ENCODE assay signal across 8 mouse cellular contexts in the genomic region with DNA sequence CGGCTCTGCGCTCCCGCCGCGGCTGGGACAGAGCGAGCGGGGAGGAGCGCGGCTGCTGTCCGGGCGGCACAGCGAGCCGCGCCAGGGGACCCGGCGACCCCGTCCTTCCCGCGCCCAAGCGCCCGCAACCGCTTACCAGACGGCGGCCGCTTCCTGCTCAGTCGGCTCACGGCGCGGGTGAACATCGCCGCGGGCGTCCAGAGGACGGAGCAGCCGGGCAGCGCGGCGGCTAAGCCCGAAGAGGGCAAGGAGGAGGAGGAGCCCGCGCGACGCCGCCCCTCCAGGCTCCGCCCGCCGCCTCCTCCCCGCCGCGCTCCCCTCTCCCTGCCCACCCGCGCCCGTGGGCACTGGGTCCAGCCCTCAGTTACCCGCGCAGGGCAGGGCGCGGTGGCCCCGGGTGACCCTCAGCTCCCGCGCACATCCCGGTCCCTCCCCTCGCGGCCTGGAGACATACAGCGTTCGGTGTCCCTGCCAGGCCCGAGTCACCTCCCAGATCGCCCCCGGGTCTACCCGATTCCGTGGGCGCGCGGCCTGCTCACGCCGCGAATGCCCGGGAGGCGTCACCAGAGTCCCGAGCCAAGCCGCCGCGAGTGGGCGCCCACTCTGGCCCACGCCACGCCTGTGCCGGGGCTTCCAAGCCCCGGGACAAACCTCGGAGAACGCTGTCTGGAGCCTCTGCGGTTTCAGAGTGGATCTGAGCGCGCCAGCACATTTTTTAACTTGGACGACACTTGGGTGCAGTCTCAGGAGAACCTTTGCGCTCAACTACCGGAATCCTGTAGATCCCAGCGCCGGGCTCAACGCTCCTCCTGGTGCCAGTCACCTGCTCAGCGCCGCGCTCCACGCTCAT. TPM values are rescaled to one million over a fixed set of nuclear protein-coding genes. Genes with fewer than 3 reads are reported as not detected.
A peak's percentile ranks its signal among the peaks of the same experiment; 100 is the strongest.
DNase-seq lines count a peak whose midpoint lies in the region; ATAC-seq and TF ChIP-seq lines count a peak whose summit lies in the region.

A gene (minus strand): TSS at position 829 of the 850 bp plus-strand sequence.

- DNase-seq in left cerebral cortex, adult 18-20 months (ENCODE audit: low spot score in 2 of 2), result peak; percentile 28 to 62
- DNase-seq in left cerebral cortex, adult 11 months (ENCODE audit: low spot score), result no peak
- DNase-seq in heart, adult 8-10 months (ENCODE audit: low spot score), result peak; percentile 35
- peak; percentile 17 to 44 for DNase-seq in kidney, adult 8-10 months
- DNase-seq in liver, result peak; percentile 79
- peak; percentile 41 for DNase-seq in midbrain, postnatal 0 days (ENCODE audit: low spot score)
- DNase-seq in spleen, postnatal 36 days (ENCODE audit: low spot score in 2 of 2), result peak; percentile 56 to 59

- peaks cover 92% of the 10 kb centered on the region for H3K27me3 ChIP-seq in embryonic facial prominence, embryonic 13.5 days
- H3K27me3 ChIP-seq in midbrain, postnatal 0 days (ENCODE audit: insufficient read depth, low read length), result peaks cover 14% of the 10 kb centered on the region

- H3K36me3 ChIP-seq in embryonic facial prominence, embryonic 13.5 days, result no peaks in the 10 kb centered on the region
- H3K36me3 ChIP-seq in midbrain, postnatal 0 days (ENCODE audit: insufficient read depth, low read length), result no peaks in the 10 kb centered on the region

- TF ChIP-seq CTCF in midbrain, postnatal 0 days (IDR thresholded peaks at IDR 0.05), result peak; percentile 6; the same call in 1 of the 2 replicates

- H3K9ac ChIP-seq in embryonic facial prominence, embryonic 13.5 days, result peak within 1 kb of the TSS; percentile 76
- H3K9ac ChIP-seq in midbrain, postnatal 0 days (replicated peaks; ENCODE audit: low read length, poor library complexity, severe bottlenecking), result peak within 1 kb of the TSS; percentile 73

- H3K27ac ChIP-seq in embryonic facial prominence, embryonic 13.5 days, result no peak within 1 kb of the TSS
- H3K27ac ChIP-seq in midbrain, postnatal 0 days (ENCODE audit: low read depth, low read length), result 0 out of 2 replicates have a peak within 1 kb of the TSS, but pooled peaks have one; percentile 18

- under 1% methylated on average over 80 of the region's 102 CpGs for WGBS in embryonic facial prominence, embryonic 13.5 days
- under 1% methylated on average over 93 of the region's 102 CpGs for WGBS in midbrain, postnatal 0 days

- H3K4me2 ChIP-seq in embryonic facial prominence, embryonic 13.5 days, result peak within 1 kb of the TSS; percentile 100
- H3K4me2 ChIP-seq in midbrain, postnatal 0 days (ENCODE audit: low read depth, low read length, poor library complexity, severe bottlenecking), result peak within 1 kb of the TSS; percentile 94

- ATAC-seq in embryonic facial prominence, embryonic 13.5 days (ENCODE audit: insufficient number of reproducible peaks, insufficient read depth, low FRiP score, low TSS enrichment, low read depth), result peak; percentile 58
- ATAC-seq in midbrain, postnatal 0 days (ENCODE audit: low FRiP score), result peak; percentile 76

- peak within 1 kb of the TSS; percentile 75 for H3K4me3 ChIP-seq in embryonic facial prominence, embryonic 13.5 days
- H3K4me3 ChIP-seq in midbrain, postnatal 0 days (ENCODE audit: low read depth, low read length), result peak within 1 kb of the TSS; percentile 73

- peaks cover 18% of the 10 kb centered on the region for H3K4me1 ChIP-seq in embryonic facial prominence, embryonic 13.5 days
- H3K4me1 ChIP-seq in midbrain, postnatal 0 days (ENCODE audit: insufficient read depth, low read length), result no peaks in the 10 kb centered on the region

- no peaks in the 10 kb centered on the region for H3K9me3 ChIP-seq in embryonic facial prominence, embryonic 13.5 days
- no peaks in the 10 kb centered on the region for H3K9me3 ChIP-seq in midbrain, postnatal 0 days (ENCODE audit: low read length)

RNA-seq across cellular contexts. Expression of the gene that starts here (rescaled TPM):
- total RNA-seq in left cerebral cortex, adult 18-20 months (2021), result 10 to 100 TPM; 49.5 to 52.5 TPM
- polyA plus RNA-seq in embryonic facial prominence, embryonic 13.5 days (2015; fragmentation: Nextera tagmentation; extraction: Ambion mirVana), result 11.7 and 12.3 TPM in 2 replicates
- 10 to 100 TPM in 1 of 4 experiments, 1 to 10 TPM in 3; 6.9 to 11.3 (median 9.2) TPM for total RNA-seq in heart, adult 8-10 months (2022)
- total RNA-seq in midbrain, postnatal 0 days (2014; rRNA removed), result 77.4 and 84.6 TPM in 2 replicates
- 89.3 and 91.0 TPM in 2 replicates for polyA plus RNA-seq in midbrain, postnatal 0 days (2015; fragmentation: Nextera tagmentation; extraction: Ambion mirVana)
